ENCODE assay signal across 31 mouse cellular contexts in genomic region chr14:98049329-98049728, GRCm38 (mm10).
DNase-seq lines count a peak whose midpoint lies in the region; ATAC-seq and TF ChIP-seq lines count a peak whose summit lies in the region.
"Had no signal": no experiment of that assay in that cellular context is flagged by ENCODE, and none has a peak within 500 bp of the region (broad histone marks: within the 10 kb centered on the region; RNA-seq: fewer than 3 reads in every experiment).

No protein-coding gene starts in this region.

- H3K27ac ChIP-seq in gastrocnemius, adult 2 months = peak overlapping the region; percentile 0; the same call in 1 of the 2 replicates
- peak overlapping the region; percentile 62 for H3K27ac ChIP-seq in hindbrain, embryonic 11.5 days (ENCODE audit: low read depth, low read length)
- no peak overlapping the region for H3K27ac ChIP-seq in hindbrain, embryonic 14.5 days
- peak overlapping the region; percentile 59; the same call in 1 of the 2 replicates for H3K27ac ChIP-seq in midbrain, embryonic 11.5 days (ENCODE audit: low read depth, low read length)
- H3K27ac ChIP-seq in midbrain, embryonic 14.5 days (replicated peaks; ENCODE audit: low read depth, low read length) = no peak overlapping the region
- H3K27ac ChIP-seq in hindbrain, embryonic 13.5 days = 0 out of 2 replicates have a peak overlapping the region, but pooled peaks have one; percentile 48
- H3K27ac ChIP-seq: embryonic facial prominence, embryonic 10.5 days; embryonic facial prominence, embryonic 15.5 days; forebrain, embryonic 15.5 days; heart, embryonic 13.5 days; limb, embryonic 12.5 days; lung, embryonic 15.5 days; midbrain, embryonic 13.5 days; stomach, embryonic 15.5 days had no signal

- H3K27me3 ChIP-seq in hindbrain, embryonic 11.5 days (ENCODE audit: control insufficient read depth, insufficient read depth, low read length) = no peaks in the 10 kb centered on the region
- H3K27me3 ChIP-seq in hindbrain, embryonic 14.5 days (ENCODE audit: control insufficient read depth, insufficient read depth, low read length) = no peaks in the 10 kb centered on the region
- H3K27me3 ChIP-seq in midbrain, embryonic 11.5 days (ENCODE audit: control insufficient read depth, insufficient read depth, low read length) = no peaks in the 10 kb centered on the region
- no peaks in the 10 kb centered on the region for H3K27me3 ChIP-seq in midbrain, embryonic 14.5 days (ENCODE audit: control insufficient read depth, insufficient read depth, low read length)
- no peaks in the 10 kb centered on the region for H3K27me3 ChIP-seq in hindbrain, embryonic 13.5 days
- H3K27me3 ChIP-seq: CH12.LX; embryonic facial prominence, embryonic 15.5 days; forebrain, embryonic 15.5 days; heart, embryonic 13.5 days; limb, embryonic 12.5 days; lung, embryonic 15.5 days; midbrain, embryonic 13.5 days; stomach, embryonic 15.5 days had no signal

- intact Hi-C loops in gastrocnemius, adult 2 months (cut with DNase I) = no loop called here
- intact Hi-C loops in gastrocnemius, postnatal 36 days (cut with DNase I) = no loop called here

- H3K36me3 ChIP-seq in hindbrain, embryonic 11.5 days (ENCODE audit: control insufficient read depth, insufficient read depth, low read length) = no peaks in the 10 kb centered on the region
- no peaks in the 10 kb centered on the region for H3K36me3 ChIP-seq in hindbrain, embryonic 14.5 days (replicated peaks; ENCODE audit: control insufficient read depth, insufficient read depth)
- no peaks in the 10 kb centered on the region for H3K36me3 ChIP-seq in midbrain, embryonic 11.5 days (ENCODE audit: control insufficient read depth, insufficient read depth, low read length)
- no peaks in the 10 kb centered on the region for H3K36me3 ChIP-seq in midbrain, embryonic 14.5 days (ENCODE audit: control insufficient read depth, insufficient read depth, low read length)
- no peaks in the 10 kb centered on the region for H3K36me3 ChIP-seq in hindbrain, embryonic 13.5 days
- H3K36me3 ChIP-seq: embryonic facial prominence, embryonic 15.5 days; forebrain, embryonic 15.5 days; heart, embryonic 13.5 days; limb, embryonic 12.5 days; lung, embryonic 15.5 days; stomach, embryonic 15.5 days had no signal

- H3K9me3 ChIP-seq in hindbrain, embryonic 11.5 days (ENCODE audit: control insufficient read depth, low read length) = no peaks in the 10 kb centered on the region
- no peaks in the 10 kb centered on the region for H3K9me3 ChIP-seq in hindbrain, embryonic 14.5 days (ENCODE audit: control insufficient read depth, low read length)
- no peaks in the 10 kb centered on the region for H3K9me3 ChIP-seq in midbrain, embryonic 11.5 days (ENCODE audit: control insufficient read depth, low read length)
- no peaks in the 10 kb centered on the region for H3K9me3 ChIP-seq in midbrain, embryonic 14.5 days (ENCODE audit: control insufficient read depth, low read length)
- no peaks in the 10 kb centered on the region for H3K9me3 ChIP-seq in hindbrain, embryonic 13.5 days
- H3K9me3 ChIP-seq: embryonic facial prominence, embryonic 10.5 days; embryonic facial prominence, embryonic 15.5 days; forebrain, embryonic 15.5 days; heart, embryonic 13.5 days; limb, embryonic 12.5 days; lung, embryonic 15.5 days; midbrain, embryonic 13.5 days; stomach, embryonic 15.5 days had no signal

- TF ChIP-seq CTCF in gastrocnemius, adult 2 months (IDR thresholded peaks at IDR 0.05) = no peak

- no peak overlapping the region for H3K9ac ChIP-seq in hindbrain, embryonic 11.5 days (ENCODE audit: low read depth, low read length)
- H3K9ac ChIP-seq in hindbrain, embryonic 14.5 days = no peak overlapping the region
- no peak overlapping the region for H3K9ac ChIP-seq in midbrain, embryonic 11.5 days (ENCODE audit: low read length)
- no peak overlapping the region for H3K9ac ChIP-seq in midbrain, embryonic 14.5 days (replicated peaks; ENCODE audit: low read length)
- no peak overlapping the region for H3K9ac ChIP-seq in hindbrain, embryonic 13.5 days
- H3K9ac ChIP-seq: embryonic facial prominence, embryonic 15.5 days; forebrain, embryonic 15.5 days; heart, embryonic 13.5 days; limb, embryonic 12.5 days; lung, embryonic 15.5 days; midbrain, embryonic 13.5 days; stomach, embryonic 15.5 days had no signal

- ATAC-seq in hindbrain, embryonic 11.5 days (ENCODE audit: low FRiP score) = no peak
- no peak for ATAC-seq in hindbrain, embryonic 14.5 days (ENCODE audit: low FRiP score)
- ATAC-seq in midbrain, embryonic 11.5 days (ENCODE audit: low FRiP score) = 0 out of 2 replicates have a peak, but pooled peaks have one; percentile 23
- ATAC-seq in midbrain, embryonic 14.5 days (ENCODE audit: low FRiP score, low TSS enrichment) = no peak
- ATAC-seq in hindbrain, embryonic 13.5 days (ENCODE audit: low FRiP score) = no peak
- ATAC-seq: activated CD4-positive, CD25-positive, alpha-beta regulatory T cell, adult 4 months; forebrain, embryonic 15.5 days; intestine, embryonic 16.5 days; midbrain, embryonic 13.5 days had no signal

- 11% methylated on average over 2 of the region's 2 CpGs for WGBS in hindbrain, embryonic 11.5 days
- WGBS in hindbrain, embryonic 14.5 days = 8% methylated on average over 2 of the region's 2 CpGs
- WGBS in midbrain, embryonic 11.5 days = 2% methylated on average over 2 of the region's 2 CpGs
- WGBS in midbrain, embryonic 14.5 days = 7% methylated on average over 2 of the region's 2 CpGs
- WGBS in hindbrain, embryonic 13.5 days = 9% methylated on average over 2 of the region's 2 CpGs

- no peak for DNase-seq in gastrocnemius, adult 2 months
- DNase-seq in gastrocnemius, postnatal 36 days = no peak
- no peak for DNase-seq in hindbrain, embryonic 11.5 days (ENCODE audit: low spot score)
- no peak for DNase-seq in hindbrain, embryonic 14.5 days (ENCODE audit: low spot score)
- no peak for DNase-seq in midbrain, embryonic 11.5 days (ENCODE audit: low spot score, missing footprints)
- no peak for DNase-seq in midbrain, embryonic 14.5 days
- no peak for DNase-seq in thymus, adult 18-20 months
- DNase-seq: adrenal gland, adult 2 months; adrenal gland, postnatal 36 days; cerebellum, adult 8-10 months; cerebellum, postnatal 25 days; gastrocnemius, postnatal 10 days; heart, postnatal 10 days; kidney, adult 9 months; kidney, postnatal 14 days; layer of hippocampus, adult 9-11 months; right cerebral cortex, postnatal 25 days; thymus, postnatal 14 days had no signal

- no peak overlapping the region for H3K4me2 ChIP-seq in hindbrain, embryonic 11.5 days (replicated peaks; ENCODE audit: low read depth, low read length)
- no peak overlapping the region for H3K4me2 ChIP-seq in hindbrain, embryonic 14.5 days (replicated peaks)
- H3K4me2 ChIP-seq in midbrain, embryonic 11.5 days = no peak overlapping the region
- H3K4me2 ChIP-seq in midbrain, embryonic 14.5 days (ENCODE audit: low read length) = no peak overlapping the region
- H3K4me2 ChIP-seq in hindbrain, embryonic 13.5 days = no peak overlapping the region
- H3K4me2 ChIP-seq: embryonic facial prominence, embryonic 15.5 days; forebrain, embryonic 15.5 days; heart, embryonic 13.5 days; limb, embryonic 12.5 days; liver, embryonic 11.5 days; lung, embryonic 15.5 days; midbrain, embryonic 13.5 days; stomach, embryonic 15.5 days had no signal

- H3K4me3 ChIP-seq in gastrocnemius, adult 2 months = no peak overlapping the region
- H3K4me3 ChIP-seq in hindbrain, embryonic 11.5 days (ENCODE audit: low read depth, low read length) = no peak overlapping the region
- H3K4me3 ChIP-seq in hindbrain, embryonic 14.5 days (replicated peaks; ENCODE audit: low read length) = no peak overlapping the region
- H3K4me3 ChIP-seq in midbrain, embryonic 11.5 days (ENCODE audit: low read depth, low read length) = no peak overlapping the region
- H3K4me3 ChIP-seq in midbrain, embryonic 14.5 days (replicated peaks; ENCODE audit: low read depth, low read length) = no peak overlapping the region
- no peak overlapping the region for H3K4me3 ChIP-seq in hindbrain, embryonic 13.5 days
- H3K4me3 ChIP-seq: embryonic facial prominence, embryonic 10.5 days; embryonic facial prominence, embryonic 15.5 days; forebrain, embryonic 15.5 days; heart, embryonic 13.5 days; limb, embryonic 12.5 days; lung, embryonic 15.5 days; midbrain, embryonic 13.5 days; stomach, embryonic 15.5 days had no signal

- H3K4me1 ChIP-seq in hindbrain, embryonic 11.5 days (replicated peaks; ENCODE audit: control insufficient read depth, insufficient read depth, low read length) = no peaks in the 10 kb centered on the region
- peaks cover 13% of the 10 kb centered on the region for H3K4me1 ChIP-seq in hindbrain, embryonic 14.5 days (replicated peaks; ENCODE audit: control insufficient read depth, insufficient read depth, low read length)
- H3K4me1 ChIP-seq in midbrain, embryonic 11.5 days (ENCODE audit: control insufficient read depth, insufficient read depth, low read length) = peaks cover 16% of the 10 kb centered on the region
- peaks cover 11% of the 10 kb centered on the region; the same call in 1 of the 2 replicates for H3K4me1 ChIP-seq in midbrain, embryonic 14.5 days (ENCODE audit: control insufficient read depth, insufficient read depth, low read length)
- peaks cover 9% of the 10 kb centered on the region for H3K4me1 ChIP-seq in hindbrain, embryonic 13.5 days (replicated peaks)
- H3K4me1 ChIP-seq: embryonic facial prominence, embryonic 15.5 days; limb, embryonic 12.5 days; lung, embryonic 15.5 days; stomach, embryonic 15.5 days had no signal

Comparison
In these comparisons a context has a peak if more than half of its experiments do, and no peak if none do; other contexts are left out.
1. H3K27ac ChIP-seq: peak in gastrocnemius, adult 2 months (single experiment), hindbrain, embryonic 11.5 days (single experiment), midbrain, embryonic 11.5 days (single experiment) and hindbrain, embryonic 13.5 days (single experiment); none in hindbrain, embryonic 14.5 days (single experiment) and midbrain, embryonic 14.5 days (single experiment).